Comparison of ENCODE assay signal across 8 mouse cellular contexts in genomic region chr19:40894519-40895392, GRCm38 (mm10). TPM values are rescaled to one million over a fixed set of nuclear protein-coding genes. Genes with fewer than 3 reads are reported as not detected.
A peak's percentile ranks its signal among the peaks of the same experiment; 100 is the strongest.
DNase-seq lines count a peak whose midpoint lies in the region; ATAC-seq lines count a peak whose summit lies in the region.

Gene Zfp518a, plus strand, starts transcription at chr19:40894705.

- DNase-seq in adrenal gland, adult (ENCODE audit: inconsistent age in 2 of 2, low spot score in 1 of 2), result peak; percentile 90 to 98
- peak; percentile 93 for DNase-seq in embryo, embryonic 10.5 days (ENCODE audit: low spot score)
- DNase-seq in gastrocnemius, postnatal 14 days, result peak; percentile 88
- DNase-seq in left cerebral cortex, postnatal 10 days (ENCODE audit: extremely low spot score in 1 of 2, low spot score in 2 of 2), result peak; percentile 79 to 94
- DNase-seq in right cerebral cortex, postnatal 25 days, result peak; percentile 90
- DNase-seq in urinary bladder, postnatal 4 days (ENCODE audit: low spot score in 2 of 2), result peak; percentile 86 to 88

- intact Hi-C loops in gastrocnemius, postnatal 14 days (cut with DNase I; ENCODE audit: low total_unique reads), result no loop called here
- intact Hi-C loops in left cerebral cortex, postnatal 10 days (cut with DNase I), result loop anchor here (1.0 to 10.0 kb wide), 2 partner anchors 21 to 120 kb away; no protein-coding TSS in a partner anchor

- ATAC-seq in inflammation-experienced regulatory T-cells, adult 6 months, result peak; percentile 78
- ATAC-seq in megakaryocyte-erythroid progenitor cell, adult 5-6 weeks (replicated peaks; ENCODE audit: low FRiP score, low TSS enrichment, poor library complexity, severe bottlenecking), result peak; percentile 95

RNA-seq across cellular contexts. Expression of gene Zfp518a, which starts in this region (rescaled TPM):
- total RNA-seq in gastrocnemius, postnatal 14 days (2021), result 1 to 10 TPM; 5.1 to 5.7 TPM
- 10 to 100 TPM; 11.7 to 13.0 (median 12.0) TPM for polyA plus RNA-seq in inflammation-experienced regulatory T-cells, adult 6 months (2017; shearing (Covaris generic))
- total RNA-seq in left cerebral cortex, postnatal 10 days (2021), result 1 to 10 TPM; 8.7 to 9.6 TPM
- total RNA-seq in megakaryocyte-erythroid progenitor cell, adult 5-6 weeks (2014; fragmentation: Nextera tagmentation), result 14.1 and 15.6 TPM in 2 replicates
- 15.0 and 28.3 TPM in 2 replicates for total RNA-seq in megakaryocyte-erythroid progenitor cell, adult 5-6 weeks (2017)

Comparison
In these comparisons a context has a peak if more than half of its experiments do, and no peak if none do; other contexts are left out.
1. Peak in every context shown above with its lines: DNase-seq and ATAC-seq.